Mouse (Mus musculus): ENCODE results near the gene Tut1. TPM values are rescaled to one million over a fixed set of nuclear protein-coding genes. Genes with fewer than 3 reads are reported as not detected.
"Not testable (repeated sequence)": the region's sequence is repeated elsewhere in the genome, so short reads cannot be mapped to it uniquely, and the experiment has no call there.

The Tut1 gene
- polyA plus RNA-seq, 1 experiment from 2014 or later = 49.7 TPM

DNA sequence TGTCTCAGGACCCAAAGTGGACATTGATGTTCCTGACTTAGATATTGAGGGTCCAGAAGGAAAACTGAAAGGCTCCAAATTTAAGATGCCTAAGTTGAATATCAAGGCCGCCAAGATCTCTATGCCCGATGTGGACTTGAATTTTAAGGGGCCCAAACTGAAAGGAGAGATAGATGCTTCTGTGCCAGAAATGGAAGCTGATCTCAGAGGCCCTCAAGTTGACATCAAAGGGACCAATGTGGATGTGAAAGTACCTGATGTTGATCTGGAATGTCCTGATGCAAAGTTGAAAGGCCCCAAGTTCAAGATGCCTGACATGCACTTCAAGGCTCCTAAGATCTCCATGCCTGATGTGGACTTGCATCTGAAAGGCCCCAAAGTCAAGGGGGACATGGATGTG lies 53.3 kb downstream of the Tut1 start:
- H3K9me3 ChIP-seq (replicated peaks); H3K27ac ChIP-seq; H3K4me3 ChIP-seq; H3K27me3 ChIP-seq (ENCODE audit: low read depth, poor library complexity, severe bottlenecking); H3K4me1 ChIP-seq; DNase-seq (ENCODE audit: low spot score): not testable (repeated sequence)
- peaks cover 56% of the 10 kb centered on the region for H3K36me3 ChIP-seq
- 94% methylated on average over 2 of the region's 2 CpGs for WGBS

Other genes starting within 250 kb of the Tut1 start
- 119 and 128 TPM in 2 replicates for gene Slc3a2, start 230.5 kb upstream of the Tut1 start, polyA plus RNA-seq (2016; fragmentation: Nextera tagmentation; extraction: Ambion mirVana)
- 121 and 145 TPM in 2 replicates for gene Wdr74, start 218.0 kb upstream of the Tut1 start, polyA plus RNA-seq (2016; fragmentation: Nextera tagmentation; extraction: Ambion mirVana)
- 2.8 and 3.1 TPM in 2 replicates for gene 1700092M07Rik, start 213.1 kb upstream of the Tut1 start, polyA plus RNA-seq (2016; fragmentation: Nextera tagmentation; extraction: Ambion mirVana)
- gene Stx5a, start 212.4 kb upstream of the Tut1 start, polyA plus RNA-seq (2016; fragmentation: Nextera tagmentation; extraction: Ambion mirVana) = 99.3 and 134 TPM in 2 replicates
- 257 and 273 TPM in 2 replicates for gene Nxf1, start 196.8 kb upstream of the Tut1 start, polyA plus RNA-seq (2016; fragmentation: Nextera tagmentation; extraction: Ambion mirVana)
- gene Tmem223, start 182.9 kb upstream of the Tut1 start, polyA plus RNA-seq (2016; fragmentation: Nextera tagmentation; extraction: Ambion mirVana) = 181 and 183 TPM in 2 replicates
- 41.3 and 43.7 TPM in 2 replicates for gene Tmem179b, start 179.4 kb upstream of the Tut1 start, polyA plus RNA-seq (2016; fragmentation: Nextera tagmentation; extraction: Ambion mirVana)
- 44.2 and 47.0 TPM in 2 replicates for gene Taf6l, start 167.4 kb upstream of the Tut1 start, polyA plus RNA-seq (2016; fragmentation: Nextera tagmentation; extraction: Ambion mirVana)
- 206 and 216 TPM in 2 replicates for gene Polr2g, start 155.3 kb upstream of the Tut1 start, polyA plus RNA-seq (2016; fragmentation: Nextera tagmentation; extraction: Ambion mirVana)
- gene Zbtb3, start 151.3 kb upstream of the Tut1 start, polyA plus RNA-seq (2016; fragmentation: Nextera tagmentation; extraction: Ambion mirVana) = 5.9 and 6.1 TPM in 2 replicates
- gene Ttc9c, start 134.5 kb upstream of the Tut1 start, polyA plus RNA-seq (2016; fragmentation: Nextera tagmentation; extraction: Ambion mirVana) = 80.2 and 85.2 TPM in 2 replicates
- 4.7 and 5.2 TPM in 2 replicates for gene Hnrnpul2, start 133.8 kb upstream of the Tut1 start, polyA plus RNA-seq (2016; fragmentation: Nextera tagmentation; extraction: Ambion mirVana)
- gene AC129217.1, start 124.1 kb upstream of the Tut1 start, polyA plus RNA-seq (2016; fragmentation: Nextera tagmentation; extraction: Ambion mirVana) = not detected in 2 replicates
- 37.2 and 42.5 TPM in 2 replicates for gene Bscl2, start 116.4 kb upstream of the Tut1 start, polyA plus RNA-seq (2016; fragmentation: Nextera tagmentation; extraction: Ambion mirVana)
- 5.0 and 7.2 TPM in 2 replicates for gene Gng3, start 114.7 kb upstream of the Tut1 start, polyA plus RNA-seq (2016; fragmentation: Nextera tagmentation; extraction: Ambion mirVana)
- gene Lrrn4cl, start 103.1 kb upstream of the Tut1 start, polyA plus RNA-seq (2016; fragmentation: Nextera tagmentation; extraction: Ambion mirVana) = 0.29 and 0.39 TPM in 2 replicates
- 211 and 228 TPM in 2 replicates for gene Ubxn1, start 82.4 kb upstream of the Tut1 start, polyA plus RNA-seq (2016; fragmentation: Nextera tagmentation; extraction: Ambion mirVana)
- gene Uqcc3, start 72.9 kb upstream of the Tut1 start, polyA plus RNA-seq (2016; fragmentation: Nextera tagmentation; extraction: Ambion mirVana) = 56.8 and 60.6 TPM in 2 replicates
- gene Lbhd1, start 70.1 kb upstream of the Tut1 start, polyA plus RNA-seq (2016; fragmentation: Nextera tagmentation; extraction: Ambion mirVana) = 110 and 149 TPM in 2 replicates
- not detected in 2 replicates for gene Gm49403, start 69.9 kb upstream of the Tut1 start, polyA plus RNA-seq (2016; fragmentation: Nextera tagmentation; extraction: Ambion mirVana)
- 151 and 188 TPM in 2 replicates for gene 1810009A15Rik, start 65.0 kb upstream of the Tut1 start, polyA plus RNA-seq (2016; fragmentation: Nextera tagmentation; extraction: Ambion mirVana)
- 0.45 TPM in 1 of 2 replicates, not detected in the other for gene Gm49416, start 64.9 kb upstream of the Tut1 start, polyA plus RNA-seq (2016; fragmentation: Nextera tagmentation; extraction: Ambion mirVana)
- gene Ints5, start 60.8 kb upstream of the Tut1 start, polyA plus RNA-seq (2016; fragmentation: Nextera tagmentation; extraction: Ambion mirVana) = 59.2 and 61.9 TPM in 2 replicates
- 117 and 129 TPM in 2 replicates for gene Ganab, start 55.8 kb upstream of the Tut1 start, polyA plus RNA-seq (2016; fragmentation: Nextera tagmentation; extraction: Ambion mirVana)
- gene B3gat3, start 33.5 kb upstream of the Tut1 start, polyA plus RNA-seq (2016; fragmentation: Nextera tagmentation; extraction: Ambion mirVana) = 47.0 and 48.1 TPM in 2 replicates
- 4.1 and 4.3 TPM in 2 replicates for gene Rom1, start 24.5 kb upstream of the Tut1 start, polyA plus RNA-seq (2016; fragmentation: Nextera tagmentation; extraction: Ambion mirVana)
- 37.1 and 37.5 TPM in 2 replicates for gene Eml3, start 24.3 kb upstream of the Tut1 start, polyA plus RNA-seq (2016; fragmentation: Nextera tagmentation; extraction: Ambion mirVana)
- 229 and 233 TPM in 2 replicates for gene Mta2, start 12.0 kb upstream of the Tut1 start, polyA plus RNA-seq (2016; fragmentation: Nextera tagmentation; extraction: Ambion mirVana)
- 563 and 631 TPM in 2 replicates for gene Eef1g, start 13.2 kb downstream of the Tut1 start, polyA plus RNA-seq (2016; fragmentation: Nextera tagmentation; extraction: Ambion mirVana)
- 5.3 and 8.9 TPM in 2 replicates for gene Ahnak, start 35.4 kb downstream of the Tut1 start, polyA plus RNA-seq (2016; fragmentation: Nextera tagmentation; extraction: Ambion mirVana)
- gene Scgb1a1, start 134.1 kb downstream of the Tut1 start, polyA plus RNA-seq (2016; fragmentation: Nextera tagmentation; extraction: Ambion mirVana) = not detected in 2 replicates
- gene Asrgl1, start 181.8 kb downstream of the Tut1 start, polyA plus RNA-seq (2016; fragmentation: Nextera tagmentation; extraction: Ambion mirVana) = 16.9 and 20.7 TPM in 2 replicates